Mouse (Mus musculus): ENCODE data around the gene Rap1gap. TPM values are rescaled to one million over a fixed set of nuclear protein-coding genes. Genes with fewer than 3 reads are reported as not detected.

Rap1gap gene
- total RNA-seq, 2 experiments from 2014 or later = 281 to 291 TPM

- peak in 1 of 2 experiments; percentile 37 for DNase-seq (ENCODE audit: low spot score in 2 of 2)
- peak; percentile 94 for TF ChIP-seq CTCF (conservative IDR thresholded peaks at IDR 0.05)
- Histone ChIP-seq H3K27ac (peak overlapping the region; percentile 23; the same call in 1 of the 2 replicates), H3K4me3 (no peak overlapping the region)
Observed at GRCm38 (mm10) chr4:137682961-137683453, 18.5 kb downstream of the Rap1gap start.

DNA sequence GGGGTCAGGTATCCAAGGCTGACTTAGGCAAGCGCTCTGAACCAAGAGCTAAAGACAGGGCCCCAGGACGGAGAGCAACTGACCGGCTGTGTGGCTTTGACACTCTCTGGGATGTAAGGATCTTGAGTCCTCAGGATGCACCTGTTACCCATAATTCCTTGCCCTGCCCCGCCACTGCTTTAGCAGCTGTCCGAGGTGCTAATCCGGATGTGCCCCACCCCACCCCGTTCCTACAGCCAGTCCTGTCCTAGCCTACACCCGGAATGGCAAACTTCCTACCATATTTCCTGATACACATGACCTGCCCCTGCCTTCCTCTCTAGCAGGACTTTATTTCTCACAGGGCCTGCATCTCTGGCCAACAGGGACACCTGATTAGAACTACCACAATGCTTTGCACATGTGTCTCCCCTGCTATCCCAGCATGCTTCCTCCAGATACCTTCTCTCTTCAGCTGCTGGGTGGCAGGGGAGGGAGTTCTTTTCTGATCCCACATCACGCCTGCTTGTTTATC, 20.4 kb downstream of the Rap1gap start:
- no peak for DNase-seq (ENCODE audit: low spot score in 2 of 2)
- no peak for TF ChIP-seq CTCF (conservative IDR thresholded peaks at IDR 0.05)
- H3K27ac ChIP-seq = peak overlapping the region; percentile 69; the same call in 1 of the 2 replicates
- H3K4me3 ChIP-seq = no peak overlapping the region

DNA sequence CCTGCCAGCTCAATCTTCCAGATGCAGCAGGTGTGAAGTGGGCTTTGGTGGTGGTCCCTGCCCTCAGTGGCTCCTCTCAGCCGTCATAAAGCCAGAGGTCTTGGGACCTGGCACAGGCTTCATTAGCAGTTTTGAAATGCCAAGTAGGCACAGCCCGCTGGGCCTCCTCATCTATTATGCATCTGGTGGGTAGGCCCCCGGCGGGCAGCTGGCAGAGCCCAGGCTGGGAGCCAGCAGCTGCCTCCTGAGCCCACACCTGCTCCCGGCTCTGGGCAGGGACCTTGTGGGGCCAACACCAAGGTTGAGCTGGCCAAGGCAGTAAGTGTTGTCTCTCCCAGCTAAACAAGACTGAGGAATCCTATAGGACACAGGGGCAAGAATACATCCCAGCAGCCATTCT, 21.8 kb downstream of the Rap1gap start:
- Histone ChIP-seq H3K27ac (peak overlapping the region; percentile 69), H3K4me3 (no peak overlapping the region)
- TF ChIP-seq CTCF (conservative IDR thresholded peaks at IDR 0.05) = no peak
- no peak for DNase-seq (ENCODE audit: low spot score in 2 of 2)

- H3K4me3 ChIP-seq = no peak overlapping the region
- TF ChIP-seq CTCF (conservative IDR thresholded peaks at IDR 0.05) = no peak
- no peak overlapping the region for H3K27ac ChIP-seq
- DNase-seq (ENCODE audit: low spot score in 2 of 2) = no peak
Observed at GRCm38 (mm10) chr4:137687234-137687825, 22.8 kb downstream of the Rap1gap start.

DNA sequence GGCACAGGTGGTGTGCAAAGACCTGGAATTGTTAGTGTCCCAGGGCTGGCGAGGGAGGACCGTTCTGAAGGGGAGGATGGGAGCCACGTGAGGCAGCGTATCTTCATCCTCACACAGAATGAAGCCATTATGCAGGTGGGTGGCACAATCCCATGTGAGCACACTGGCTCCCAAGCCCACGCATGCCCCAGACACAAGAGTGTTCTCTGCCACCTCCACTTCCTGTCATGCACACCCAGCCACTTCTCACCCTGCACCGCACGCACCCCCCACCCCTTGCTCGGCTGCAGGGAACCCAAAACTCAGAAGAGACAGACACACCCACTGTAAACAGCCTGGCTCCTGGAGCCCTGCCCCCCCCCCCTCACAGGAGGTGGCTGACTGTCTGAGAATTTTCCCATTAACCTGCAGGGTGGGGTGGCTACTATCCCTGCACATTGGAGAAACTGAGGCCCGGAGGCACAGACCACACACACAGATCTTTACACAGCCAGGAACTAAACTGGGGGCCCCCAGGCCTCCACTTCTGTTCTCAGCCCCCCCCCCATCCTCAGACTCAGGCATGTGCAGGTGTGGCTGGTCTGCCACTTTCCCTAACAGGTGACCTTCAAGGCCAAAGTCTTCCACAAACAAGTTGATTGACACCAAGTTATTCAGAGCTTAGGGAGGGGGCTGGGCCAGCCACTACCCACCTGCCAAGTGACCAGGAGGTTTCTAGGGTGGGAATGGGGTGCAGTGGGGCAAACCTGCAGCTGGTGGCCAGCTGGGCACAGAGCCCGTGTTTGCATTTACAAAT, 27.8 kb downstream of the Rap1gap start:
- DNase-seq (ENCODE audit: low spot score in 2 of 2) = no peak
- Histone ChIP-seq H3K27ac (peak overlapping the region; percentile 46; the same call in 1 of the 2 replicates), H3K4me3 (no peak overlapping the region)
- TF ChIP-seq CTCF (conservative IDR thresholded peaks at IDR 0.05) = no peak

DNA sequence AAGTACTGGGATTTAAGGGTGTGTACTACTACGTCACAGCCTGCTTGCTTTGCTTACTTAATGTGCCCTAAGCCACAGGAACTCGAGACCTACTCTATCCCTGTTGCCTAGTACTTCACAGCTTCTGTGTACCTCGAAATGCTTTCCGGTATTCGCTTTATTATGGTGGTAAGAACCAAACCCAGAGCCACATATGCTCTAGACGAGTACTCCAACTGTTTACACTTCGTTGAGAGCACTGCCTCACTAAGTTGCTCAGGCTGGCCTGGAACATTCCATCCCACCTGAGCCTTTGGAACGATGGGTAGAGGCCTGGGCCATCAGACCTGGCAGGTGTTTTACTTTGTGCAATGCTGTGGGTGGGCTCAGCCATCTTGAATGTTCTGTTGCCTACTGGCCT, 30.8 kb downstream of the Rap1gap start:
- Histone ChIP-seq H3K27ac (0 out of 2 replicates have a peak overlapping the region, but pooled peaks have one; percentile 4), H3K4me3 (no peak overlapping the region)
- no peak for DNase-seq (ENCODE audit: low spot score in 2 of 2)
- no peak for TF ChIP-seq CTCF (conservative IDR thresholded peaks at IDR 0.05)

- Histone ChIP-seq H3K4me3 (no peak overlapping the region), H3K27ac (0 out of 2 replicates have a peak overlapping the region, but pooled peaks have one; percentile 4)
- DNase-seq (ENCODE audit: low spot score in 2 of 2) = no peak
- no peak for TF ChIP-seq CTCF (conservative IDR thresholded peaks at IDR 0.05)
Observed at GRCm38 (mm10) chr4:137695900-137696299, 31.4 kb downstream of the Rap1gap start.

- no peak overlapping the region for H3K4me3 ChIP-seq
- DNase-seq (ENCODE audit: low spot score in 2 of 2) = no peak
- H3K27ac ChIP-seq = peak overlapping the region; percentile 57; the same call in 1 of the 2 replicates
- no peak for TF ChIP-seq CTCF (conservative IDR thresholded peaks at IDR 0.05)
Observed at GRCm38 (mm10) chr4:137697156-137697885, 32.8 kb downstream of the Rap1gap start.

GRCm38 (mm10) chr4:137698076-137698985, 33.8 kb downstream of the Rap1gap start:
- peak; percentile 19; the same call in 1 of the 2 replicates for TF ChIP-seq CTCF (conservative IDR thresholded peaks at IDR 0.05)
- peak overlapping the region; percentile 72 for H3K27ac ChIP-seq
- DNase-seq (ENCODE audit: low spot score in 2 of 2) = no peak
- no peak overlapping the region for H3K4me3 ChIP-seq

DNA sequence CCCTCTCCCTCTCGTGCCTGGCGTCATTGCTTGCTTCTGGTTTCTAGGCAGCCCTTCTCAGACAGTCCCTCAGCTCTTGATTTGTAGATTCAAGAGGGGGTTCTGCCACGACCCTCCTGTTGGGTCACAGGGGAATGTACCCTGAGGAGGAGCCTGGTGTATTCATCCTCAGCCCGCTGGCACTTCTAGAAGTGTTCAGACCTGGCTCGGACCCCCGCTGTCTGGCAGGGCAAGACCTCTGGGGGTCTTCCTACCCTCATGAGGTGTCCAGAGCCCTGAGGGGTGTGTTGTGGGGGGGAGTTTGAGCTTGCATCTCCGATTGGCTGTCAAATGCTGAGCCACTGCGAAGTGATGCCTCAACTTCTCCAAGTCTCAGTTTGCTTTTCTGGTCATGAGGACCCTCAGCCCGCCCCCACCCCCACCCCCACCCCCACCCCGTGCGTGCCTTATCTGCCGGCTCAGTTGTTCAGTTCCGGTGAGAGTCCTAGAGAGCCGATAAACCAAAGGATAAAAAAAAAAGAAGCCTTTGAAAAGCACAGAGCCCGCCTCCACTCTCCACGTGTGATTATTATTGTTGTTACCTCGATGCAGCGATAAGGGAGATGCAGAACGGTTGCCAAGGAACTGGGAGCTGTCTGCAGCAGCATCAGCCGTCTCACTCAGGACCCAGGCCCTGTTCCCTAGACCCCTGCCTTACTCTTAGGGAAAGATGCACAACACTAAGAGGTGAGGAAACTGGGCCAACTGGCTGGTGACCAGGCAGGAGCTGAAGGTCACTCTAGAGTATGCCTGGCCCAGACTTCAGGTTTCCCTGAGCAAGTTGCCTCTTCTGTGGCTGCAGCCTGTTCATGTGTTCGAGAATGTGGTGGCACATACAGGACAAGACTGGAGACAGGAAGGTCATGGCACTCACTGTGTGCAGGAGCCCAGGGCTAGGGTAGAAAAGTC, 35.0 kb downstream of the Rap1gap start:
- no peak for DNase-seq (ENCODE audit: low spot score in 2 of 2)
- no peak overlapping the region for H3K4me3 ChIP-seq
- TF ChIP-seq CTCF (conservative IDR thresholded peaks at IDR 0.05) = no peak
- H3K27ac ChIP-seq = peak overlapping the region; percentile 72

DNA sequence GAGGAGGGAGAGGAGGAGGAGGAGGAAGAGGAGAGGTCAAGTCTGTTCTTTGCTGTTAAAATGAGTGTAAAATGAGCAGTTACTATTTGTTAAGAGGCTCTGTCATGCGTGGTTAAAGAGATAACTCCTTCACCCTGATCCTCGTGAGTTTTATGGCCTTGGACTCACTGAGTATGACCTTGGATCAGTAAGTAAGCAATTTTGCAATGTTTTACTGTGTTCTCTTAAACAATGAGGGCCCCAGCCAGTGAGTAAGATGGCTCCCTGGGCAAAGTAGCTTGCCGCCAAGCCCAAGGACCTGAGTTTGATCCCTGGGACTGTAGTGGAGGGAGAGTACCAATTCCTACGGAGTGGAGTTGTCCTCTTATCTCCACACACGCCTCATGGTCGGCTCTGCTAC, 36.4 kb downstream of the Rap1gap start:
- 0 out of 2 replicates have a peak overlapping the region, but pooled peaks have one; percentile 7 for H3K27ac ChIP-seq
- DNase-seq (ENCODE audit: low spot score in 2 of 2) = no peak
- TF ChIP-seq CTCF (conservative IDR thresholded peaks at IDR 0.05) = no peak
- H3K4me3 ChIP-seq = no peak overlapping the region
